Mouse (Mus musculus): Measurements from ENCODE around the gene Disc1.

The Disc1 gene

GRCm38 (mm10) chr8:125183548-125184451 lies 129.8 kb downstream of the Disc1 start:
- DNase-seq (ENCODE audit: low spot score in 2 of 2), result peak; percentile 76 to 82

GRCm38 (mm10) chr8:125184452-125184817 lies 130.4 kb downstream of the Disc1 start:
- DNase-seq (ENCODE audit: low spot score in 2 of 2), result no peak

GRCm38 (mm10) chr8:125184881-125185280 lies 130.9 kb downstream of the Disc1 start:
- no peak for DNase-seq (ENCODE audit: low spot score in 2 of 2)

DNA sequence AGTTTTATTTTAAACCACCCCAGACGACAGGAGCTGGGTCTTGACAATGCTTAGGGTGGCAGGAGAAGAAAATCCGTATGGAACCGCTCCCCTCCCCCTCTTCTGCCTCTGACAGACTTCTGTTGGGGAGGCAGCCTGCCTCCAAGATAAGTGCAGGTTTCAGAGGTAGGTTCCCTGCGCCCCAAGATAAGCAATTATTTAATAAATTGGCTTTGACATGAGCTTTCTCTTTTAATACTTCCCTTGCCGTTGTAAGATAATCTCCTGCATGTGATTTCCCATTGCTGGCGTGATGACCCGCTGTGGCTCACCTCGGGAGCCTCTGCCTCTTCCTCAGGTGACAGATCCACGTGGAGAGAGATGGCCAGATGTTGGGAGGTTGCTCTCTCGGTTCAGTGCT lies 133.0 kb downstream of the Disc1 start:
- no peak for DNase-seq (ENCODE audit: low spot score in 2 of 2)

GRCm38 (mm10) chr8:125193701-125194100 lies 139.7 kb downstream of the Disc1 start:
- DNase-seq (ENCODE audit: low spot score in 2 of 2), result no peak

DNA sequence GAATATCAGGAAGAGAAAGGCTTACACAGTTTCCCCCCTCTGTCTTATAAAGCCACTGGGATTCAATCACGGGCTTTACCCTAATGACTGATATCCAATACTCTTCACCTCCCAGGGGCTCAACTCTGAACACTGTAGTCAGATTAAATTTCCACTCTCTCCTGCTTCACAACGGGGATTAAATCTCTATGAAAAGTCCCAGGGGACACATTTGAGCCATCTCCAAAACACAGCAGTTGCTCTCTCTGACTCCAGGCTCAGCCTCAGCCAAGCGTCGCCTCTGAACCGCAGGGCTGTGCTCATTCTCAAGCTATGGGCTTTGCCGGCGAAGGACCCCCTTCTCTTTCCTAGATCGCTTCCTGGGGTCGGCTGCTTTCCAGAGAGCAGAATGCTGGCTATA lies 141.1 kb downstream of the Disc1 start:
- no peak for DNase-seq (ENCODE audit: low spot score in 2 of 2)

GRCm38 (mm10) chr8:125196573-125197094 lies 142.6 kb downstream of the Disc1 start:
- DNase-seq (ENCODE audit: low spot score in 2 of 2), result no peak

DNA sequence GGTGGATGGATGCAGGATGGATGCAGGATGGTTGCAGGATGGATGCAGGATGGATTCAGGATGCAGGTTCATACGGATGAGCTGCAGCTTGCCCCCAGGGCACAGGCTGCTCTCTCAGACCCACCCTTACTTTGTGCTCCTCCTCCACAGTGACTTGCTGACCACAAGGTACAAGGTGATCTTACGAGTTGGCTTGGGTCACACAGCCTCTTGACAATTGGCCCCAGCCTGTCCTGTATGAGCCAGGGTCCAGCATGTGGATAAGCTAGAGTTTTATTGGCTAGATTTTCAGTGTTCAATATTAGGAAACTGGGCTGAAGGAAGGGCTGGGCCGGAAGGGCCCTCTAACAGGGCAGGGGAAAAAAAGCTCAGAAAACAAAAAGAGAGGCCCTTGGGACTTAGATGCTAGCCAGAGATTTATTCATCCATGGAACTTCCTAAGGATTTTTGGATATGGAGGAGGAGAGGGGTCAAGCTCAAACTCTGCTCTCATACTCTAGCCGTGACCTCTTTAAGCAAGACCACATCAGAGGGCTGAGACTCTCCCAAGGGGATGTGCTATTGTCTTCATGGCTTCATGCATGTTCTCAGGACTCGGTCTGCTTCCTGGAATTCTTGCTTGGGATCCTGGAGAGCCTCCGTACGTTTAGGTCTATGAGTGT lies 143.5 kb downstream of the Disc1 start:
- no peak for DNase-seq (ENCODE audit: low spot score in 2 of 2)

DNA sequence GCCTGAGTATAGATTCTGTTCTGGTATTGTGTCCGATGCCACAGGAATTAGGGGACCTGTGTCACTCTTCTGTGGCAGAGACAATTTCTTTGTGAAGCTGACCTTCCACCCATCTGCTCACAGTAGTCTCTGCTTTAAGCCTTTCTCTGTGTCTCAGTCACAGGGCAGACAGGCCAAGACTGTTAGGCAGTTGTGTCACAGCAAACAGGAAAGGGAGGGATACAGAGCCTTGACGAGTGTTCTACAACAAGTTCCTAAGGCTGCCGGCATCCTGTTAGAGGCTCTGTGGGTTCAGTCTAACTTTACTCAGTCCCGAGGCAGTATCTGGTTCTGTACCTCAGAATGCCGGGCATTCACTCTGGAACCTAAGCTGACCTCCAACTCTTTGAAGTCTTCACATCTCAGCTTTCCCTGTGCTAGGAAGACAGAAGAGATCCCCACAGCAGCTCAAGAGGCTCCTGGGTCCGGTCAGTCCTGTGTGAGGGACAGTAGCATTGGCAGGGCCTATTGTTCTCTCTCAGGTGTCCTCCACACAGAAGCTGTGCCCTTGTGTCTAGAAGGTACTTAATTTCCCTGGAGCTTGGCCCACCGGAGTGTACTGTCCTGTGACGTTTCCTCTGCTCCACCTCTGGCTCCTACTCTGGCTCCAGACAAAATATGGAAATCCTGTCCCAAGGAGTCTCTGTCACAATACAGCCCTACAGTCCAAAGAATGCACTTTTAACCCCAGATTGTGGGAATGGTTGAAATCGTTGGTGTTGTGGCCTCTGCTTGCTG lies 144.6 kb downstream of the Disc1 start:
- DNase-seq (ENCODE audit: low spot score in 2 of 2), result no peak

DNA sequence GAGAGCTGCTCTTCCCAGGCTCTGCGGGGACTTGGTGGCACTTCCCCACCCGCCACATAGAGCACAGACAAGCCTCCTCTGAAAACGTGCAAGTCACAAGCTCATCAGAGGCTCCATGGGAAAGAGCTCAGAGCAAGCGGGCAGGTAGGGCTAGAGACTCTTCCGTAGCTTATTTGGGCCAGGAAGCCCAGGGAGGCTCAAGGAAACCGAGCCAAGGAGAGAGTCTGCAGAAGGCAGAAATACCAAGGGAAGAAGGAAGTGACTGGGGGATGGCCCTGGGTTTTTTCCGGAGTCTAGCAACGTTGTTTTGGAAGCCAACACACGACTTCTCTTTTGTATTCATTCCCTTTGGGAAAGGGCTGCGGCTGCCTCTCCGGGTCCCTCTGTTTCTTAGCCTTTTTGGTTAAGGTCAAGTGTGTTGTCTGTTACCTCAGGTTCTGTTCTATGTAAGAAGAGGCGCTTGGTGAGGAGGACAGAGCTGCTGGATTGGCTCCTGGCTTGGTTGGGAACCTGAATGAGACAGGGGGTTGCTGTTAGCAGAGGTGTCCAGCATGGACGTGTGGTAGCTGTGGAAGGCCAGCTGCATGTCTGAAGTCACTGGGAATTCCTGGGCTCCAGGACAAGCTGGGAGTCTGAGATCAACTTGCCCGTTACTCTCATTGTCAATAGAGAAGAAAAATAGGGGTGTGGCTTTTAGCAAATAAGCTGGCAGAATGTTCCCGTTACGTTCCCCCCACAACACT lies 145.4 kb downstream of the Disc1 start:
- no peak for DNase-seq (ENCODE audit: low spot score in 2 of 2)

DNA sequence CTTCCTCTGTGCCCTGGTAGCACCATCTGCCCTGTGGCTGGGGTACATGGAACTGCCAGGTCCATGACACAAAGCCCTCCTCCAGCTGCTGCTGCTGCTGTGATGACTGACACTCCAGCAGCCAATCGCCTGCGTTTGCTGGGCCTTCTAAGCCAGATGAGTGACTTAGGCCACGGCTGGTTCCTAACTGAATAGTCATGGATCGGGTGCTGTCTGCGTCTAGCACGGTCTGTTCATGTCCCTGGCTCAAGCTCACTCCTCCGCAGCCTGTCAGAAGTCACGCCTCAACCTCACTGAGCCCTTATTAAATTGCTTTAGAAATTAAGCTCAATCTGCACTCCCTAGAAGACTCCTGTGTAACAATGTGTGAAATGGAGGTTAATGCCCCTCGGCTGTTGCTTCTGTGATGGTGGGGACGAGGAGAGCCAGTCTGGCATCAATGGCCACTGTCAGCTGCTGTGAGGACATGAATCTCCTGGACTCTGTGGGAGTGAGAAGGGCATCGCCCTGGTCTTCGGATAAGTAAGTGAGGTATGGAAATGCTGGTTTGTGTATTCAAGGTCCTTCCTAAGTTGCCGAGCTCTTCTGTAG lies 146.4 kb downstream of the Disc1 start:
- no peak for DNase-seq (ENCODE audit: low spot score in 2 of 2)

DNA sequence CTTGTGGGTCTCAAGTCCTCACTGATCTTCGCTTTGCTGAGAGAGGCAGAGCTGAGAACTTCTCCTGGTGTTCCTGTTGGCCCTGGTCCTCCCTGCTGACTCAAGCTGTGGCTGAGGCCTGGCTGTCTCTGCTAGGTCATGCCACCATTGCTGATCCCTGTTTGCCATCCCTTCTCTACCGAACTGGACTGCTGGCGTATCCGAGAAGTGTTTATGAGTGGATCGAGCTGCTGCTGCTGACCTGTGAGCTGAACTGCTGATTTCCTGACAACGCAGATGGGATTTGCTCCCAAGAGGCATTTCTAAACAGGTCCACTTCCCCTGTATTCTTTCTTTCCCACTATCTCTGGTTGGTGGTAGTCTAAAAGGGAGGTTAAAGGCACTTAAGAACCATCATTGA lies 147.7 kb downstream of the Disc1 start:
- DNase-seq (ENCODE audit: low spot score in 2 of 2), result no peak

DNA sequence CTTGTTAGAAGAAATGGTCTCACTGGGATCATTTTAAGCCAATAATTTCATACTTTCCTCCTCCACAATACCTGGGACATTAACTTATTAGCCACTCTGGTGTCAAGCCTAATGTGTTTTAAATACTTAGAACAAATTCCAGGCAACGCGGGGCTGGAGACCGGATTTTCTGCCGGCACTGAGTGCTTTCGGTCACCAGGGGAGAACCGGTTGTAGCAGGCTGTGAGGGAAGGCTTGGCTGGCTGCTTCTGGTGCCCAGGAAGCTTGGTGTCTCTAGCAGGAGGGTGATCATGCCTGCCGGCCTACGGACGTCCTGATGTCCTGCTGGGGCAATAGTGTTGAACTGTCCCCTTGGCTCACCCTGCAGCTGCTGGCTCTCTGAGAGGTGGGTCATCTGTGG lies 149.0 kb downstream of the Disc1 start:
- no peak for DNase-seq (ENCODE audit: low spot score in 2 of 2)

GRCm38 (mm10) chr8:125205556-125205955 lies 151.6 kb downstream of the Disc1 start:
- no peak for DNase-seq (ENCODE audit: low spot score in 2 of 2)

DNA sequence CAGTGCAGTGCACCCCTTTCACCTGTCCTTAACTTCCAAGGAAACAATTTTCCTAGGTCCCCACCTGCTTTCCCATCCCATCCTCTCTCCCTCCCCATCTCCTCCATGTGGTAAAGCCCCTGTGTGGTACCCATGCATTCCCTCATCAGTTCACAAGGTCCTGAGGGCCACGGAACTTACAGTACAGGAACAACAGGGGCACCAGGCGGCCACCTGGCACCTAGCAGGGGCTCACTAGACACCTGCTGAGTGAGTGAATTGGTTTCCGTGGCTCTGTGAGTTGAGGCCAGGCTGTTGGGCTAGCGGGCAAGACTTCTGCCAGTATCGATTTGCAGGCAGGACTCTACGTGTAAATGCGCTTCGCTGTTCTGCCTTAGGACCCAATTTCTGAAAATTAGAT lies 152.4 kb downstream of the Disc1 start:
- DNase-seq (ENCODE audit: low spot score in 2 of 2), result no peak

DNA sequence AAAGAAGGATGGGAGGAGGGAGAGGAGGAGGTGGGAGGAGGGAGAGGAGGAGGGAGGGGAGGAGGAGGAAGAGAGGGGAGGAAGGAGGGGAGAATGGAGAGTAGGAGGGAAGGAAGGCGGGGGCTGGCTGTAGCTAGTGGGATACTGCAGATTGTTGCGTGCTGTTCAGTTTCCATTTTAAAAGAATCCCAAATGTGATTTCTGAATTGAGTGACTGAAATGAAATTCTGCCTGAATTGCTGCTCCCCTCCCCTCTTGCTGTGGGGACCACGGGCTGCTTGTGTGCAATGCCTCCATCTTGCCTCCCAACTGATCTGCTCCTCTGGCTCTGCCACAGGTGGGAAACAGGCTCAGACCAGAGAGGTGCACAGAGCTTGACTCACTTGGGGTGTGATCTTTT lies 153.0 kb downstream of the Disc1 start:
- DNase-seq (ENCODE audit: low spot score in 2 of 2), result no peak

- no peak for DNase-seq (ENCODE audit: low spot score in 2 of 2)
Observed at GRCm38 (mm10) chr8:125212619-125213167, 158.7 kb downstream of the Disc1 start.

- DNase-seq (ENCODE audit: low spot score in 2 of 2), result no peak
Observed at GRCm38 (mm10) chr8:125217902-125218581, 164.0 kb downstream of the Disc1 start.

- no peak for DNase-seq (ENCODE audit: low spot score in 2 of 2)
Observed at GRCm38 (mm10) chr8:125218669-125219068, 164.7 kb downstream of the Disc1 start.

GRCm38 (mm10) chr8:125220608-125221007 lies 166.6 kb downstream of the Disc1 start:
- DNase-seq (ENCODE audit: low spot score in 2 of 2), result no peak

Measured in frontal cortex, postnatal 25 days (tissue).